Mouse (Mus musculus): ENCODE results near the gene Bhlhe23. TPM values are rescaled to one million over a fixed set of nuclear protein-coding genes. Genes with fewer than 3 reads are reported as not detected.

The Bhlhe23 gene
- total and polyA plus RNA-seq, 3 experiments: not detected

DNA sequence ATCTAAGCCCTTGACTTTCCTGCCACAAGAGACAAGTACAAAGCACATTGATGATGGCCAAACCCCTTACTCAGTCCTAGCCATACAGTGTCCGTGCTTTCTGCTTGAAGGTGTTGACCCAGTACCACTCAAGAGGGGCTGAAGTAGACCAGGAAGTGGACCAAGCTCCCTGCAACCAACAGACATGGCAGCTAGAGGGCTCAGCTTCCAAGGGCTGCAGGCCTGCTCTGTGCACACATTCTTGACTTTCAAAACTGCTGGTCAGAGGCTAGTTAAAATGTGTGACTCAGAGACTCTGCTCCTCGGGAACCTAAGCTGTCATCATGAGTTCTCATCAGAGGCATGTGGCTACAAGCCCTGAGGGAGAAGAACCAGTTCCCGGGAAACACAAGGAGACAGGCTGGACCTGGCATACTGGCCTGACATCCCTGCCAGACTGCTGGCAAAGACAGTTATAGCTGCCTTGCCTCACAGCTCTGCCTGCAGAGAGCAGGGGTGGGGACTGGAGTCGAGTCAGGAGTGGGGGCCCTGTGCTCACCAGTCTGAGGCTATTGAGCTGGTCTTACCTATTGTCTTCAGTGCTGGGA is 37.4 kb upstream of the Bhlhe23 start:
- H3K9ac ChIP-seq (ENCODE audit: control insufficient read depth, low read depth, low read length, poor library complexity, severe bottlenecking): no peak overlapping the region
- H3K27ac ChIP-seq (ENCODE audit: control insufficient read depth, low read depth, low read length): no peak overlapping the region
- TF ChIP-seq GABPA (IDR thresholded peaks at IDR 0.05; ENCODE audit: low read depth, low read length): no peak
- TF ChIP-seq ZC3H11A (IDR thresholded peaks at IDR 0.05; ENCODE audit: low read depth, low read length): no peak
- TF ChIP-seq MAX (IDR thresholded peaks at IDR 0.05; ENCODE audit: low read length): no peak
- no peak for TF ChIP-seq BHLHE40 (IDR thresholded peaks at IDR 0.05; ENCODE audit: borderline replicate concordance, low read depth, low read length)
- TF ChIP-seq UBTF (IDR thresholded peaks at IDR 0.05; ENCODE audit: borderline replicate concordance, insufficient read depth, low read depth, low read length): no peak
- no peak for TF ChIP-seq ETS1 (IDR thresholded peaks at IDR 0.05; ENCODE audit: low read depth, low read length)
- no peak for TF ChIP-seq MAZ (IDR thresholded peaks at IDR 0.05; ENCODE audit: low read depth, low read length)
- TF ChIP-seq USF1 (IDR thresholded peaks at IDR 0.05; ENCODE audit: low read depth, low read length): no peak
- TF ChIP-seq RCOR1 (IDR thresholded peaks at IDR 0.05; ENCODE audit: low read depth, low read length): no peak
- no peak for TF ChIP-seq MXI1 (IDR thresholded peaks at IDR 0.05; ENCODE audit: low read depth, low read length)
- no peak for TF ChIP-seq RAD21 (IDR thresholded peaks at IDR 0.05; ENCODE audit: low read depth, low read length)
- no peak for TF ChIP-seq ZMIZ1 (IDR thresholded peaks at IDR 0.05; ENCODE audit: low read depth, low read length)
- no peak for TF ChIP-seq GATA1 (IDR thresholded peaks at IDR 0.05; ENCODE audit: low read depth, low read length)
- TF ChIP-seq POLR2AphosphoS2 (IDR thresholded peaks at IDR 0.05; ENCODE audit: low read length): no peak
- TF ChIP-seq KAT2A (conservative IDR thresholded peaks at IDR 0.05; ENCODE audit: low read depth, low read length): no peak
- TF ChIP-seq MYB (IDR thresholded peaks at IDR 0.05; ENCODE audit: low read depth, low read length): no peak
- no peak for TF ChIP-seq HCFC1 (IDR thresholded peaks at IDR 0.05; ENCODE audit: low read depth, low read length)
- no peak overlapping the region for H3K4me3 ChIP-seq (ENCODE audit: control insufficient read depth in 1 of 2, insufficient read depth in 1 of 2, low read depth in 2 of 2, low read length in 2 of 2)
- H3K36me3 ChIP-seq (ENCODE audit: control insufficient read depth in 1 of 2, insufficient read depth in 2 of 2, low read length in 2 of 2): no peaks in the 10 kb centered on the region
- no peaks in the 10 kb centered on the region for H3K79me2 ChIP-seq (ENCODE audit: control insufficient read depth, insufficient read depth, low read length, poor library complexity)
- no peaks in the 10 kb centered on the region for H3K9me3 ChIP-seq (replicated peaks; ENCODE audit: insufficient read depth, low read length)
- no peak for DNase-seq (ENCODE audit: low read depth, low spot score)
- H3K27me3 ChIP-seq (ENCODE audit: control insufficient read depth in 1 of 2, insufficient read depth in 2 of 2, low read length in 2 of 2): peaks cover 0 to 6% of the 10 kb centered on the region in 2 experiments; a peak in 2 of 4 replicates
- H3K4me1 ChIP-seq (ENCODE audit: control insufficient read depth in 1 of 2, insufficient read depth in 2 of 2, low read length in 2 of 2): no peaks in the 10 kb centered on the region

DNA sequence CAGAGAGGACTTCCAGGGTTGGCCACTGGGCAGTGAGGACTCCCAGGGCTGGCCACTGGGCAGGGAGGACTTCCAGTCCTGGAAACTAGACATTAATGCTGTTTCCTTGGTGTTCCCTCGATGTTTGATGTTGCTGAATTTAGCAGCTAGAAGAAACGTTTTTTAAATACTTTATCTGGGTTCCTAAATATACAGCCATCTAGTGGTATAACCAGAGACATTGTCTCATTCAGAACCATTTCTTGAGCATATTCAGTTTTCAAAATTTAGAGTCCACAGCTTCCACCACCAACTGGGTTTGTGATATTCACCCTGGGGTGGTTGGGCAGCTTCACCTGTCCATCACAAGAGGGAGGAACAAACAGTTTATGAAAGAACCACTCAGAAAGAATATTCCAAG is 34.3 kb upstream of the Bhlhe23 start:
- Histone ChIP-seq H3K4me1 (ENCODE audit: control insufficient read depth in 1 of 2, insufficient read depth in 2 of 2, low read length in 2 of 2) (no peaks in the 10 kb centered on the region), H3K36me3 (ENCODE audit: control insufficient read depth in 1 of 2, insufficient read depth in 2 of 2, low read length in 2 of 2) (no peaks in the 10 kb centered on the region), H3K9ac (ENCODE audit: control insufficient read depth, low read depth, low read length, poor library complexity, severe bottlenecking) (no peak overlapping the region), H3K4me3 (ENCODE audit: control insufficient read depth in 1 of 2, insufficient read depth in 1 of 2, low read depth in 2 of 2, low read length in 2 of 2) (no peak overlapping the region), H3K79me2 (ENCODE audit: control insufficient read depth, insufficient read depth, low read length, poor library complexity) (no peaks in the 10 kb centered on the region), H3K9me3 (replicated peaks; ENCODE audit: insufficient read depth, low read length) (no peaks in the 10 kb centered on the region), H3K27me3 (ENCODE audit: control insufficient read depth in 1 of 2, insufficient read depth in 2 of 2, low read length in 2 of 2) (peaks cover 0 to 2% of the 10 kb centered on the region in 2 experiments; a peak in 1 of 4 replicates), H3K27ac (ENCODE audit: control insufficient read depth, low read depth, low read length) (no peak overlapping the region)
- DNase-seq (ENCODE audit: low read depth, low spot score): no peak
- no peak for TF ChIP-seq MXI1 (IDR thresholded peaks at IDR 0.05; ENCODE audit: low read depth, low read length)
- no peak for TF ChIP-seq MYB (IDR thresholded peaks at IDR 0.05; ENCODE audit: low read depth, low read length)
- no peak for TF ChIP-seq TBP (IDR thresholded peaks at IDR 0.05; ENCODE audit: low read depth, low read length)
- no peak for TF ChIP-seq USF1 (IDR thresholded peaks at IDR 0.05; ENCODE audit: low read depth, low read length)
- no peak for TF ChIP-seq MAX (IDR thresholded peaks at IDR 0.05; ENCODE audit: low read length)
- TF ChIP-seq CHD2 (IDR thresholded peaks at IDR 0.05; ENCODE audit: low read length): no peak

Data from MEL (cell line).